Comparison of ENCODE assay signal across 13 mouse cellular contexts in the genomic region with DNA sequence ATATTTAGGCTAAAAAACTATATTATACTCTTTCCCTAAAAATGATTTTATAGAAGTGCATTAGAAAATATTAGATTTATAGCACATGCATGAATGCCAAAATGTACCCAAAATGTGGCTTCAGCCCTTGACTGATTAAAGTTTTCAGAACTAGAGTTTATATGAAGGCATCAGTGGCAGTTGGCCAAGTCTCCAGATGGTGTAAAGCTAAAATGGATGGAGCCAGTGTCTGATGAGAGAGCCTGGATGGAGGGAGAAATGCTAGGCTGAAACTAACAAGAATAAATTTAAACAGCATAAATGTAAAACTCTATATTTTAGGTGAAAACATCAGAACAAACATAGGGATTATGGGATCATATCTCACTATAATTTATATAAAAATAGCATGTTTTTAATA.
DNase-seq lines count a peak whose midpoint lies in the region; ATAC-seq and TF ChIP-seq lines count a peak whose summit lies in the region.
"Had no signal": no experiment of that assay in that cellular context is flagged by ENCODE, and none has a peak within 500 bp of the region (broad histone marks: within the 10 kb centered on the region; RNA-seq: fewer than 3 reads in every experiment).

No protein-coding gene starts in this region.

- H3K27me3 ChIP-seq in kidney, embryonic 15.5 days = no peaks in the 10 kb centered on the region
- H3K27me3 ChIP-seq in intestine, postnatal 0 days (replicated peaks; ENCODE audit: control insufficient read depth, insufficient read depth, low read length) = no peaks in the 10 kb centered on the region
- H3K27me3 ChIP-seq: heart, embryonic 12.5 days; liver, embryonic 13.5 days; stomach, embryonic 15.5 days had no signal

- H3K27ac ChIP-seq in kidney, embryonic 15.5 days = no peak overlapping the region
- no peak overlapping the region for H3K27ac ChIP-seq in intestine, postnatal 0 days (ENCODE audit: low read depth, low read length)
- H3K27ac ChIP-seq: liver, embryonic 13.5 days; stomach, embryonic 15.5 days had no signal

- H3K4me2 ChIP-seq in kidney, embryonic 15.5 days = no peak overlapping the region
- no peak overlapping the region for H3K4me2 ChIP-seq in intestine, postnatal 0 days (replicated peaks; ENCODE audit: low read depth)
- H3K4me2 ChIP-seq: heart, embryonic 12.5 days; liver, embryonic 13.5 days; stomach, embryonic 15.5 days had no signal

- no peak overlapping the region for H3K9ac ChIP-seq in kidney, embryonic 15.5 days
- H3K9ac ChIP-seq in intestine, postnatal 0 days (ENCODE audit: low read depth, low read length) = no peak overlapping the region
- H3K9ac ChIP-seq: heart, embryonic 12.5 days; liver, embryonic 13.5 days; stomach, embryonic 15.5 days had no signal

- intact Hi-C loops in left cerebral cortex, postnatal 25 days (cut with DNase I) = no loop called here

- ATAC-seq in kidney, embryonic 15.5 days (replicated peaks; ENCODE audit: low FRiP score) = no peak
- no peak for ATAC-seq in intestine, postnatal 0 days

- DNase-seq in cerebellum, postnatal 36 days = peak; percentile 6 to 24
- no peak for DNase-seq in cerebellum, adult 8-10 months
- DNase-seq in brain, adult 2 months (ENCODE audit: low read depth, low spot score) = peak; percentile 80
- DNase-seq in layer of hippocampus, adult 11-12 months (ENCODE audit: low spot score) = peak; percentile 53
- peak; percentile 62 to 87 for DNase-seq in left cerebral cortex, postnatal 25 days (ENCODE audit: low spot score in 2 of 2)
- no peak for DNase-seq in thymus, postnatal 0 days (ENCODE audit: low spot score)
- DNase-seq: kidney, postnatal 36 days; liver, embryonic 13.5 days; retina, postnatal 1 day had no signal

- no peak for TF ChIP-seq CTCF in intestine, postnatal 0 days (IDR thresholded peaks at IDR 0.05; ENCODE audit: low read depth)

- no peaks in the 10 kb centered on the region for H3K9me3 ChIP-seq in kidney, embryonic 15.5 days (replicated peaks)
- H3K9me3 ChIP-seq in intestine, postnatal 0 days (ENCODE audit: control insufficient read depth) = no peaks in the 10 kb centered on the region
- H3K9me3 ChIP-seq: heart, embryonic 12.5 days; liver, embryonic 13.5 days; stomach, embryonic 15.5 days had no signal

- H3K4me3 ChIP-seq in kidney, embryonic 15.5 days (replicated peaks) = no peak overlapping the region
- H3K4me3 ChIP-seq in intestine, postnatal 0 days (ENCODE audit: low read depth, low read length) = no peak overlapping the region
- H3K4me3 ChIP-seq: heart, embryonic 12.5 days; liver, embryonic 13.5 days; stomach, embryonic 15.5 days had no signal

- no peaks in the 10 kb centered on the region for H3K4me1 ChIP-seq in kidney, embryonic 15.5 days
- no peaks in the 10 kb centered on the region for H3K4me1 ChIP-seq in intestine, postnatal 0 days (replicated peaks; ENCODE audit: control insufficient read depth, insufficient read depth, low read length)
- H3K4me1 ChIP-seq: heart, embryonic 12.5 days; liver, embryonic 13.5 days; stomach, embryonic 15.5 days had no signal

- H3K36me3 ChIP-seq in kidney, embryonic 15.5 days = no peaks in the 10 kb centered on the region
- H3K36me3 ChIP-seq in intestine, postnatal 0 days (ENCODE audit: control insufficient read depth, insufficient read depth) = no peaks in the 10 kb centered on the region
- H3K36me3 ChIP-seq: heart, embryonic 12.5 days; liver, embryonic 13.5 days; stomach, embryonic 15.5 days had no signal

Comparison
In these comparisons a context has a peak if more than half of its experiments do, and no peak if none do; other contexts are left out.
1. DNase-seq: peak in cerebellum, postnatal 36 days (2 of 2), brain, adult 2 months (single experiment), layer of hippocampus, adult 11-12 months (single experiment) and left cerebral cortex, postnatal 25 days (2 of 2); none in cerebellum, adult 8-10 months (single experiment) and thymus, postnatal 0 days (single experiment).